8 mouse cellular contexts compared by ENCODE assay signal in genomic region chr12:101082296-101083075, GRCm38 (mm10). TPM values are rescaled to one million over a fixed set of nuclear protein-coding genes. Genes with fewer than 3 reads are reported as not detected.
DNase-seq lines count a peak whose midpoint lies in the region; ATAC-seq and TF ChIP-seq lines count a peak whose summit lies in the region.

No protein-coding gene starts in this region.

- peak overlapping the region; percentile 88 for H3ac ChIP-seq in myocyte (ENCODE audit: control insufficient read depth, insufficient read length)

- ATAC-seq in intestine, embryonic 14.5 days (replicated peaks; ENCODE audit: low FRiP score, low TSS enrichment, low read depth): peak; percentile 30
- peak; percentile 8 for ATAC-seq in liver, embryonic 13.5 days (ENCODE audit: low read depth)

- H3K36me3 ChIP-seq in embryonic facial prominence, embryonic 10.5 days (replicated peaks): peaks cover 37% of the 10 kb centered on the region
- H3K36me3 ChIP-seq in intestine, embryonic 14.5 days (ENCODE audit: control insufficient read depth, insufficient read depth, low read length): peaks cover 17% of the 10 kb centered on the region
- peaks cover 32% of the 10 kb centered on the region for H3K36me3 ChIP-seq in liver, embryonic 13.5 days
- H3K36me3 ChIP-seq in myocyte (ENCODE audit: control insufficient read depth, insufficient read depth): no peaks in the 10 kb centered on the region

- H3K4me3 ChIP-seq in embryonic facial prominence, embryonic 10.5 days: peak overlapping the region; percentile 100
- H3K4me3 ChIP-seq in intestine, embryonic 14.5 days (ENCODE audit: low read depth, low read length): peak overlapping the region; percentile 80
- H3K4me3 ChIP-seq in liver, embryonic 13.5 days (replicated peaks): peak overlapping the region; percentile 100
- peak overlapping the region; percentile 91 for H3K4me3 ChIP-seq in myocyte

- peaks cover 25% of the 10 kb centered on the region for H3K4me1 ChIP-seq in embryonic facial prominence, embryonic 10.5 days
- H3K4me1 ChIP-seq in intestine, embryonic 14.5 days (replicated peaks; ENCODE audit: control insufficient read depth, insufficient read depth, low read length): peaks cover 17% of the 10 kb centered on the region
- peaks cover 49% of the 10 kb centered on the region for H3K4me1 ChIP-seq in liver, embryonic 13.5 days (replicated peaks)

- no peaks in the 10 kb centered on the region for H3K9me3 ChIP-seq in embryonic facial prominence, embryonic 10.5 days
- H3K9me3 ChIP-seq in intestine, embryonic 14.5 days (ENCODE audit: control insufficient read depth, low read length): no peaks in the 10 kb centered on the region
- H3K9me3 ChIP-seq in liver, embryonic 13.5 days (replicated peaks): no peaks in the 10 kb centered on the region

- H3K27me3 ChIP-seq in embryonic facial prominence, embryonic 10.5 days (replicated peaks; ENCODE audit: low read depth, poor library complexity, severe bottlenecking): no peaks in the 10 kb centered on the region
- H3K27me3 ChIP-seq in intestine, embryonic 14.5 days (replicated peaks; ENCODE audit: control insufficient read depth, insufficient read depth, low read length): no peaks in the 10 kb centered on the region
- no peaks in the 10 kb centered on the region for H3K27me3 ChIP-seq in liver, embryonic 13.5 days
- no peaks in the 10 kb centered on the region for H3K27me3 ChIP-seq in myocyte (ENCODE audit: control insufficient read depth, insufficient read depth, insufficient read length)

- peak overlapping the region; percentile 96 for H3K9ac ChIP-seq in intestine, embryonic 14.5 days (ENCODE audit: low read length)
- H3K9ac ChIP-seq in liver, embryonic 13.5 days: peak overlapping the region; percentile 100

- H3K4me2 ChIP-seq in intestine, embryonic 14.5 days (ENCODE audit: low read length): peak overlapping the region; percentile 98
- peak overlapping the region; percentile 91 for H3K4me2 ChIP-seq in liver, embryonic 13.5 days
- H3K4me2 ChIP-seq in myocyte (ENCODE audit: low read depth): peak overlapping the region; percentile 95

- peaks cover 57% of the 10 kb centered on the region for H3K79me2 ChIP-seq in myocyte (ENCODE audit: control insufficient read depth, insufficient read depth)

- TF ChIP-seq POLR2A in myocyte (IDR thresholded peaks at IDR 0.05; ENCODE audit: insufficient read length, low read depth): peak; percentile 10

- H3K27ac ChIP-seq in embryonic facial prominence, embryonic 10.5 days (replicated peaks): peak overlapping the region; percentile 100
- H3K27ac ChIP-seq in intestine, embryonic 14.5 days (ENCODE audit: low read depth): peak overlapping the region; percentile 95
- peak overlapping the region; percentile 92 for H3K27ac ChIP-seq in liver, embryonic 13.5 days

- DNase-seq in CD4-positive helper T cell, adult 2 months (ENCODE audit: low read depth, low spot score): peak; percentile 24
- DNase-seq in ZHBTc4 (ENCODE audit: low read depth, low spot score): peak; percentile 38
- DNase-seq in embryonic facial prominence, embryonic 10.5 days (ENCODE audit: low spot score): peak; percentile 56
- peak; percentile 27 to 50 for DNase-seq in gastrocnemius, postnatal 4 days (ENCODE audit: low spot score in 2 of 2)
- DNase-seq in intestine, embryonic 14.5 days (ENCODE audit: low spot score): peak; percentile 74
- peak; percentile 25 for DNase-seq in liver, embryonic 13.5 days
- peak; percentile 65 for DNase-seq in testis, postnatal 14 days (ENCODE audit: low spot score)

- 1% methylated on average over 69 of the region's 69 CpGs for WGBS in embryonic facial prominence, embryonic 10.5 days
- under 1% methylated on average over 68 of the region's 69 CpGs for WGBS in intestine, embryonic 14.5 days
- under 1% methylated on average over 67 of the region's 69 CpGs for WGBS in liver, embryonic 13.5 days (ENCODE audit: insufficient replicate concordance)

TF ChIP-seq in myocyte, 11 proteins besides CTCF, POLR2A, EP300 and RAD21:
- no peak for TF ChIP-seq MYOG (IDR thresholded peaks at IDR 0.05; ENCODE audit: control insufficient read depth in 1 of 3, insufficient read depth in 1 of 3, insufficient read length in 2 of 3, low read depth in 2 of 3)
- TF ChIP-seq POLR2AphosphoS2 (IDR thresholded peaks at IDR 0.05; ENCODE audit: insufficient read length, low read depth): no peak
- TF ChIP-seq USF1 (IDR thresholded peaks at IDR 0.05; ENCODE audit: low read depth): no peak
- no peak for TF ChIP-seq REST (IDR thresholded peaks at IDR 0.05; ENCODE audit: insufficient read depth, insufficient read length)
- no peak for TF ChIP-seq TCF3 (IDR thresholded peaks at IDR 0.05; ENCODE audit: insufficient read length, low read depth)
- no peak for TF ChIP-seq SRF (IDR thresholded peaks at IDR 0.05; ENCODE audit: control insufficient read depth, insufficient read length, low read depth)
- TF ChIP-seq MYOD1 (IDR thresholded peaks at IDR 0.05; ENCODE audit: control insufficient read depth in 1 of 3, insufficient read length in 2 of 3, low read depth in 2 of 3): no peak
- TF ChIP-seq CEBPB (IDR thresholded peaks at IDR 0.05; ENCODE audit: insufficient read depth, poor library complexity, severe bottlenecking): no peak
- TF ChIP-seq E2F4 (IDR thresholded peaks at IDR 0.05; ENCODE audit: insufficient read depth): no peak
- no peak for TF ChIP-seq TCF12 (IDR thresholded peaks at IDR 0.05; ENCODE audit: insufficient read depth, poor library complexity, severe bottlenecking)
- TF ChIP-seq MAX (IDR thresholded peaks at IDR 0.05; ENCODE audit: low read depth): no peak

RNA-seq across cellular contexts. Expression of gene Ppp4r3a, which starts 1.0 kb away (rescaled TPM):
- 50.5 and 55.4 TPM in 2 replicates for polyA plus RNA-seq in embryonic facial prominence, embryonic 10.5 days (2016; fragmentation: Nextera tagmentation; extraction: Ambion mirVana)
- total RNA-seq in gastrocnemius, postnatal 4 days (2021): 10 to 100 TPM; 41.5 to 45.7 TPM
- polyA plus RNA-seq in intestine, embryonic 14.5 days (2014; fragmentation: Nextera tagmentation; extraction: Ambion mirVana): 45.5 TPM in 2 replicates
- polyA plus RNA-seq in liver, embryonic 13.5 days (2015; fragmentation: Nextera tagmentation; extraction: Ambion mirVana): 19.1 and 25.9 TPM in 2 replicates
- 8.8 TPM for polyA plus RNA-seq in myocyte (2012; fragmentation: generic; extraction: Trizol)

RNA-seq across cellular contexts. Expression of gene Ccdc88c, which starts 53.6 kb away (rescaled TPM):
- 10.8 and 12.5 TPM in 2 replicates for polyA plus RNA-seq in embryonic facial prominence, embryonic 10.5 days (2016; fragmentation: Nextera tagmentation; extraction: Ambion mirVana)
- total RNA-seq in gastrocnemius, postnatal 4 days (2021): 10 to 100 TPM; 51.1 to 57.3 TPM
- polyA plus RNA-seq in intestine, embryonic 14.5 days (2014; fragmentation: Nextera tagmentation; extraction: Ambion mirVana): 14.5 and 15.2 TPM in 2 replicates
- polyA plus RNA-seq in liver, embryonic 13.5 days (2015; fragmentation: Nextera tagmentation; extraction: Ambion mirVana): 5.4 and 5.8 TPM in 2 replicates
- 18.0 TPM for polyA plus RNA-seq in myocyte (2012; fragmentation: generic; extraction: Trizol)

Comparison
In these comparisons a context has a peak if more than half of its experiments do, and no peak if none do; other contexts are left out.
1. Peak in every context shown above with its lines: DNase-seq, ATAC-seq, H3K4me3 ChIP-seq and H3K27ac ChIP-seq.
2. DNase-seq: peak in every context shown above with its lines; median percentile 74 in intestine, embryonic 14.5 days; 65 in testis, postnatal 14 days; 56 in embryonic facial prominence, embryonic 10.5 days; 38 in gastrocnemius, postnatal 4 days; 38 in ZHBTc4; 25 in liver, embryonic 13.5 days; 24 in CD4-positive helper T cell, adult 2 months.